Mouse (Mus musculus): ENCODE measurements around the gene Minpp1.

DNA sequence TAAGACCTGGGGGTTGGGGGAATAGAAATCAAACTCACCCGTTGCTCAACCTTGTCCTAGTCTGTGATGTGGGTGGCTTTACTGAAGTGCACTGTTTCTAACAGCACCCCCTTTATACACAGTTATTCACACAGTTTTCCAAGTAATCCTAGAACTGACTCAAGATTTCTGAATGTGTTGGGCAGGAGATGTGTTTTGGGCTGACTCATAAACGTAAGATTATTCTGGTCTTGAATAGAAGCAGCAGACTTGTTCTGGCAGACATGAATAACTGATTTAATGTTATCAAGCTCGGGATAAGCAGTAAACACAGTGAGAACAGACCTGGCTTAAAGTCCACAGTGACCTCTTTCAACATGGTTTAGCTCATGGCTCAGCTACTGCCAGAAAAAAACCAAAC is 65.9 kb downstream of the Minpp1 start:
- TF ChIP-seq CTCF (IDR thresholded peaks at IDR 0.05) (no peak), EP300 (IDR thresholded peaks at IDR 0.05) (no peak)
